Mouse (Mus musculus) liver, adult 2 months (tissue): ENCODE data around the gene Magi2. TPM values are rescaled to one million over a fixed set of nuclear protein-coding genes. Genes with fewer than 3 reads are reported as not detected.

Experiments used
- DNase-seq: peaks from one replicate; pipeline ENCODE4 v3.0.0-alpha.2; 2011; ENCODE audit warnings: low read depth, low spot score; ENCODE audit errors: extremely low read depth
- H3K27ac ChIP-seq: fragments of 200-500 bp; replicated peaks from 2 replicates; pipeline ENCODE4 v1.5.1; 2012; ENCODE audit warnings: low read depth, mild to moderate bottlenecking, control low read depth, inconsistent platforms, low read length; ENCODE audit not compliant: insufficient read depth
- H3K27me3 ChIP-seq: fragments of 200-500 bp; 2 replicates; pipeline ENCODE4 v1.6.1; 2012; ENCODE audit warnings: mild to moderate bottlenecking, moderate library complexity, low read length, inconsistent platforms; ENCODE audit not compliant: control insufficient read depth, insufficient read depth
- H3K36me3 ChIP-seq: fragments of 200-500 bp; 2 replicates; pipeline ENCODE4 v1.6.1; 2012; ENCODE audit warnings: low read length, inconsistent platforms; ENCODE audit not compliant: control insufficient read depth, insufficient read depth
- H3K4me1 ChIP-seq: fragments of 200-500 bp; 2 replicates; pipeline ENCODE4 v1.6.1; 2011; ENCODE audit warnings: low read length; ENCODE audit not compliant: control insufficient read depth, insufficient read depth
- H3K4me3 ChIP-seq: fragments of 200-500 bp; 2 replicates; pipeline ENCODE4 v1.5.1; 2011; ENCODE audit warnings: low read depth, mild to moderate bottlenecking, control low read depth, low read length, moderate library complexity; ENCODE audit not compliant: insufficient read depth
- H3K79me2 ChIP-seq: fragments of 200-500 bp; 2 replicates; pipeline ENCODE4 v1.6.1; 2012; ENCODE audit warnings: inconsistent platforms, mild to moderate bottlenecking, low read length, moderate library complexity; ENCODE audit not compliant: control insufficient read depth, insufficient read depth
- H3K9ac ChIP-seq: fragments of 200-500 bp; 2 replicates; pipeline ENCODE4 v1.6.1; 2012; ENCODE audit warnings: low read depth, mild to moderate bottlenecking, control low read depth, inconsistent platforms, low read length
- CTCF ChIP-seq: fragments of 200-500 bp; IDR thresholded peaks from 2 replicates; pipeline ENCODE4 v1.5.1; 2011; ENCODE audit warnings: low read depth, low read length, control low read depth
- POLR2A ChIP-seq: fragments of 200-500 bp; IDR thresholded peaks from 2 replicates; pipeline ENCODE4 v1.6.1; 2011; ENCODE audit warnings: low read length, control low read depth; ENCODE audit not compliant: insufficient read depth; ENCODE audit errors: extremely low read depth
- WGBS: fragments of 180-500 bp; shearing (Covaris S2); methylation state at CpG from one replicate; pipeline ENCODE4 v1.1.7; 2018; 5-methylcytosine and 5-hydroxymethylcytosine counted together
- polyA plus RNA-seq: library from polyadenylated mRNA; depleted of rRNA; stranded (reverse); fragments of >200 nt; gene quantifications from 2 replicates; pipeline ENCODE4 v1.2.3, GENCODE M21; 2012
- total RNA-seq: library from RNA; depleted of rRNA; stranded (reverse); fragments of >200 nt; gene quantifications from 2 replicates; pipeline ENCODE4 v1.2.3, GENCODE M21; 2014

The Magi2 gene
- total and polyA plus RNA-seq, 2 experiments, result 0.06 to 0.18 TPM

DNA sequence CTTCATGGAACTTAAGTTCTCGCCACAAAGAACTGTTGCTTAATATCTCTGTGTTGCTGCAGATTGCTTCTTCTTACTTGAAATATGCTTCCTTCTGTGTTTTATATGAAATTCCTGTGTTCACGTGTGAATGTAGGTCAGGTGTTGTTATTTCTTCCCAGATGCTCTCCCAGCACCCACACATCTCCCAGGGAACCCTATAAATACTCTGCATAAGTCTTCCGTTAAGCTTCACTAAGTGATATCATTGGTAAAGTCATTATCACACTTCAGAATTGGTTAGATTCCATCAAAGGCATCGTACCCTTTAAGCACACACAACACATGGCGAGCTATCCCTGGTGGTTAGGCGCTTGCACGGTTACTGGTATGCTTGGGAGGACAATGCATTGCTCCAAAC, 1257.7 kb downstream of the Magi2 start:
- TF ChIP-seq CTCF, result no peak
- TF ChIP-seq POLR2A, result no peak
- 81% methylated on average over 7 of the region's 7 CpGs for WGBS

DNA sequence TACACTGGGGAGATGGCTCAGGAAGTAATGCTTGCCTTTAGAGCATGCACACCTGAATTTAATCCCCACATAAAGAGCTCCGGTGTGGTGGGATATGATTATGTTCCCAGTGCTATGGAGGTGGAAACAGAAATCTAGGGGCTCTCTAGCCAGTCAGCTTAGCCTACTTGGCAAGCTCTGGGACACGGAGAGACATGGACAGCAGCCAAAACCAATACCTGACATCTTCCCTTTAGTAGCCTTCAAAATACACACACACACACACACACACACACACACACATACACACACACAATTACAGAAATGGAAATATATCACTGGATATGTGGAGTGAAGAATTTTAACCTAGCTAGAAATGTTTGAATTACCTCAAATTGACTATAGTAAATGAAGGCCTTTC, 1265.1 kb downstream of the Magi2 start:
- H3K27ac ChIP-seq, result no peak overlapping the region
- no peak overlapping the region for H3K9ac ChIP-seq
- H3K79me2 ChIP-seq, result no peaks in the 10 kb centered on the region
- no peaks in the 10 kb centered on the region; the same call in 1 of the 2 replicates for H3K4me1 ChIP-seq
- DNase-seq, result peak; percentile 57
- H3K27me3 ChIP-seq, result no peaks in the 10 kb centered on the region
- TF ChIP-seq CTCF, result no peak
- no peak for TF ChIP-seq POLR2A
- H3K4me3 ChIP-seq, result no peak overlapping the region
- H3K36me3 ChIP-seq, result no peaks in the 10 kb centered on the region
- 59% methylated on average over 2 of the region's 2 CpGs for WGBS

More for the DNA sequence above, 1257.7 kb downstream of the Magi2 start:
- Histone ChIP-seq H3K27me3 (no peaks in the 10 kb centered on the region), H3K9ac (no peak overlapping the region), H3K27ac (no peak overlapping the region), H3K36me3 (no peaks in the 10 kb centered on the region), H3K4me3 (no peak overlapping the region), H3K79me2 (no peaks in the 10 kb centered on the region), H3K4me1 (no peaks in the 10 kb centered on the region)
- no peak for DNase-seq

- no peak overlapping the region for H3K27ac ChIP-seq
Observed at GRCm38 (mm10) chr5:20492679-20493078, 1265.8 kb downstream of the Magi2 start.

GRCm38 (mm10) chr5:20494010-20494409, 1267.2 kb downstream of the Magi2 start:
- 70% methylated on average over 6 of the region's 6 CpGs for WGBS
- Histone ChIP-seq H3K4me3 (no peak overlapping the region), H3K27ac (no peak overlapping the region), H3K79me2 (no peaks in the 10 kb centered on the region), H3K4me1 (no peaks in the 10 kb centered on the region; the same call in 1 of the 2 replicates), H3K9ac (no peak overlapping the region), H3K36me3 (no peaks in the 10 kb centered on the region), H3K27me3 (no peaks in the 10 kb centered on the region)
- no peak for DNase-seq
- TF ChIP-seq CTCF, result no peak
- TF ChIP-seq POLR2A, result no peak

More at GRCm38 (mm10) chr5:20492679-20493078, 1265.8 kb downstream of the Magi2 start:
- no peaks in the 10 kb centered on the region for H3K27me3 ChIP-seq
- H3K4me1 ChIP-seq, result no peaks in the 10 kb centered on the region; the same call in 1 of the 2 replicates
- H3K9ac ChIP-seq, result no peak overlapping the region
- no peaks in the 10 kb centered on the region for H3K36me3 ChIP-seq
- WGBS, result 90% methylated on average over 7 of the region's 7 CpGs
- no peak overlapping the region for H3K4me3 ChIP-seq
- no peak for TF ChIP-seq CTCF
- TF ChIP-seq POLR2A, result no peak
- H3K79me2 ChIP-seq, result no peaks in the 10 kb centered on the region
- DNase-seq, result no peak

DNA sequence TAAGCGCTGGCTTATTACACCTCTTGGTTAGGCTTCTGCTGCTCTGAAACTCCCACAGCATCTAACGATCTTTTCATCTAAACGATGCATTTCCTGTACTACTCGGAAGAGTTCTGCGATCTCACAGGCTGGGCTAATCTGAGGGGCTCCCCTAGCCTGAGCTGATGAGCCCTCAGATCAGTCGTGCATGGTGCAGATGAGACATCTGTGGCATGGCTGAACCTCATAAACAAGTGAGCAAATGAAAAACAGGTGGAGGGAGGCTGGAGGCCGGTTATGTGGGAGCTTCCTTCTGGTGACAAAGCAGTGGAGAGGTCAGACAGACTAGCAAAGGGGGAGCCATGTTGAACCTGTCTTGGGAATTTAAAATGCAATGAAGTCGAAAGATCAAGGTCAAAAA, 1270.1 kb downstream of the Magi2 start:
- no peak overlapping the region for H3K9ac ChIP-seq
- H3K27ac ChIP-seq, result no peak overlapping the region
- H3K27me3 ChIP-seq, result no peaks in the 10 kb centered on the region
- no peaks in the 10 kb centered on the region for H3K79me2 ChIP-seq
- 70% methylated on average over 8 of the region's 8 CpGs for WGBS
- TF ChIP-seq POLR2A (no peak), CTCF (no peak)
- no peak for DNase-seq
- H3K4me1 ChIP-seq, result no peaks in the 10 kb centered on the region
- no peak overlapping the region for H3K4me3 ChIP-seq
- H3K36me3 ChIP-seq, result no peaks in the 10 kb centered on the region

GRCm38 (mm10) chr5:20499031-20499600, 1272.3 kb downstream of the Magi2 start:
- no peak for DNase-seq
- Histone ChIP-seq H3K79me2 (no peaks in the 10 kb centered on the region), H3K9ac (no peak overlapping the region), H3K27me3 (no peaks in the 10 kb centered on the region), H3K4me3 (no peak overlapping the region), H3K36me3 (no peaks in the 10 kb centered on the region), H3K27ac (no peak overlapping the region), H3K4me1 (no peaks in the 10 kb centered on the region)
- no peak for TF ChIP-seq POLR2A
- TF ChIP-seq CTCF, result no peak
- 75% methylated on average over 9 of the region's 9 CpGs for WGBS
